In the genomic region with DNA sequence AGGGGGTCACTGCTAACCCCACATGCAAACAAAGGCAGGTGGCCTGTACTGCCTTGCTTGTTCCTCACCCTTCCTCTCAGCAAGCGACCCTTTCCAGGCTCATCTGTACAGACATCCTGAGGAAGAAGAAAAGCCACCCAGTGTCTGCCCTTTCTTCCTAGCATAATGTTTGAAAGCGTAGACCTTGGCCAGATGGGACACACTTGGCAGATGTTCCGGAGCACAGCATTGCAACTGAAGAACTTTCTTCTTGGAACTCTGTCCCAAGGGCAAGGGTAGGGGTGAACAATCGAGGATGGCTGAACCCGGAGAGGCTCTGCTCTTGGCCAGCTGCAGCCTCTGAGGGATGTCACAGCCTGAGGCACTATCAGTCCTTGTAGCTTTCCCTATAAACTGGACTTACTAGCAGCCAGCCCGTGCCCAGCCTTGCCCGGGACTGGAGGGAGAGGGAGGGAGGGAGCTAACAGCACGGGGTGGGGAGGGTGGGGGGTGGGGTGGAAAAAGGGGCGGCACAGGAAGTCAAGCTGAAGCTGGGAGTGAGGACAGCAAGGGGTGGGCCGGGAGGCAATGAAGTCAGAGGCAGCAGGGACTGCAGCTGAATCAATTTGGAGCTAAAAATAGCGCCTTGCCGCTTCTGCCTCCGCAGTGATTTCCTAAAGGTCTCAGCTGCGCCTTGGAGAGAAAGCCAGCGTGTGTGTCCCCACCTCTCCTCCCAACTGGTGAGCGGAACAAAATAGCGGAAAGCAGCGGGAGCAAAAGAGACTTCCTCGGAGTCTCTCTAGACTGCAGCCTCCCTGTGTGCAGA, we compare ENCODE assay signal across 8 mouse cellular contexts.
DNase-seq lines count a peak whose midpoint lies in the region; ATAC-seq lines count a peak whose summit lies in the region.

No protein-coding gene starts in this region.

- H3K27ac ChIP-seq in hindbrain, embryonic 16.5 days (ENCODE audit: low read depth, low read length): peak overlapping the region; percentile 68

- H3K4me2 ChIP-seq in hindbrain, embryonic 16.5 days (ENCODE audit: low read length): peak overlapping the region; percentile 48

- H3K36me3 ChIP-seq in hindbrain, embryonic 16.5 days (ENCODE audit: control insufficient read depth, insufficient read depth, low read length): no peaks in the 10 kb centered on the region

- peak; percentile 71 to 88 for DNase-seq in adrenal gland, adult (ENCODE audit: inconsistent age in 2 of 2, low spot score in 1 of 2)
- DNase-seq in embryo, embryonic 10 days (ENCODE audit: low spot score): peak; percentile 79
- peak; percentile 54 for DNase-seq in gastrocnemius, postnatal 10 days
- peak; percentile 52 to 69 for DNase-seq in left cerebral cortex, adult 18-20 months (ENCODE audit: low spot score in 2 of 2)
- DNase-seq in lung, postnatal 14 days: peak; percentile 51
- DNase-seq in right cerebral cortex, postnatal 10 days (ENCODE audit: low spot score in 2 of 2): peak; percentile 80 to 88

- WGBS in hindbrain, embryonic 16.5 days: 7% methylated on average over 19 of the region's 19 CpGs

- peak overlapping the region; percentile 57 for H3K9ac ChIP-seq in hindbrain, embryonic 16.5 days (ENCODE audit: low read depth, low read length)

- H3K4me1 ChIP-seq in hindbrain, embryonic 16.5 days (ENCODE audit: control insufficient read depth, insufficient read depth, low read depth, low read length): peaks cover 13% of the 10 kb centered on the region

- H3K27me3 ChIP-seq in hindbrain, embryonic 16.5 days (replicated peaks; ENCODE audit: control insufficient read depth, insufficient read depth, low read length): no peaks in the 10 kb centered on the region

- peak overlapping the region; percentile 38 for H3K4me3 ChIP-seq in hindbrain, embryonic 16.5 days (ENCODE audit: low read length)

- no peaks in the 10 kb centered on the region for H3K9me3 ChIP-seq in hindbrain, embryonic 16.5 days (ENCODE audit: control insufficient read depth, low read length)

- ATAC-seq in hindbrain, embryonic 16.5 days: peak; percentile 99
- no peak for ATAC-seq in inflammation-experienced regulatory T-cells, adult 6 months
